Mouse (Mus musculus) heart, adult 2 months (tissue): ENCODE measurements around the gene Scn3b. TPM values are rescaled to one million over a fixed set of nuclear protein-coding genes. Genes with fewer than 3 reads are reported as not detected.

Source experiments
- DNase-seq, 2 experiments: peaks; one replicate each; pipeline ENCODE4 v3.0.0; 2021
- H3K27ac ChIP-seq: fragments of 200-600 bp; 2 replicates; pipeline ENCODE4 v1.8.1; 2022
- H3K27me3 ChIP-seq: fragments of 200-500 bp; 2 replicates; pipeline ENCODE4 v1.6.1; 2012; ENCODE audit warnings: mild to moderate bottlenecking, low read length, inconsistent platforms, mixed read lengths; ENCODE audit not compliant: control insufficient read depth, insufficient read depth
- H3K36me3 ChIP-seq: fragments of 200-500 bp; 2 replicates; pipeline ENCODE4 v1.6.1; 2012; ENCODE audit warnings: low read length, inconsistent platforms; ENCODE audit not compliant: control insufficient read depth, insufficient read depth
- H3K4me1 ChIP-seq: fragments of 200-500 bp; 2 replicates; pipeline ENCODE4 v1.6.1; 2011; ENCODE audit warnings: low read length; ENCODE audit not compliant: control insufficient read depth, insufficient read depth
- H3K4me3 ChIP-seq: fragments of 200-600 bp; 2 replicates; pipeline ENCODE4 v1.8.1; 2022
- H3K79me2 ChIP-seq: fragments of 200-500 bp; replicated peaks from 2 replicates; pipeline ENCODE4 v1.6.1; 2012; ENCODE audit warnings: mild to moderate bottlenecking, inconsistent platforms, low read length, moderate library complexity, mixed read lengths; ENCODE audit not compliant: control insufficient read depth, insufficient read depth
- H3K9ac ChIP-seq: fragments of 200-500 bp; 2 replicates; pipeline ENCODE4 v1.6.1; 2012; ENCODE audit warnings: low read depth, mild to moderate bottlenecking, control low read depth, inconsistent platforms, low read length, mixed read lengths
- CTCF ChIP-seq: fragments of 200-600 bp; IDR thresholded peaks from 2 replicates; pipeline ENCODE4 v1.8.1; 2022; ENCODE audit warnings: antibody characterized with exemption, mild to moderate bottlenecking, moderate library complexity
- EP300 ChIP-seq: fragments of 200-500 bp; IDR thresholded peaks from 2 replicates; pipeline ENCODE4 v1.6.1; 2011; ENCODE audit warnings: low read depth, low read length, control low read depth; ENCODE audit not compliant: insufficient read depth
- POLR2A ChIP-seq: fragments of 200-500 bp; IDR thresholded peaks from 2 replicates; pipeline ENCODE4 v1.6.1; 2011; ENCODE audit warnings: mild to moderate bottlenecking, low read depth, low read length, control low read depth; ENCODE audit not compliant: insufficient read depth
- WGBS: fragments of 180-500 bp; shearing (Covaris S2); methylation state at CpG from one replicate; pipeline ENCODE4 v1.1.7; 2018; 5-methylcytosine and 5-hydroxymethylcytosine counted together
- intact Hi-C: fragments of 180-260 bp; cut with DNase I; formaldehyde crosslinking; loops from one replicate; pipeline ENCODE4 v1.15.1; 2025
- polyA plus RNA-seq: library from polyadenylated mRNA; depleted of rRNA; stranded (reverse); fragments of >200 nt; gene quantifications from 2 replicates; pipeline ENCODE4 v1.2.3, GENCODE M21; 2012
- total RNA-seq, 2 experiments: library from RNA; stranded (reverse); gene quantifications; 2 replicates each; pipeline ENCODE4 v1.2.3; 2021

The Scn3b gene
- total and polyA plus RNA-seq, 3 experiments = 0.70 to 2.0 (median 0.96) TPM

DNA sequence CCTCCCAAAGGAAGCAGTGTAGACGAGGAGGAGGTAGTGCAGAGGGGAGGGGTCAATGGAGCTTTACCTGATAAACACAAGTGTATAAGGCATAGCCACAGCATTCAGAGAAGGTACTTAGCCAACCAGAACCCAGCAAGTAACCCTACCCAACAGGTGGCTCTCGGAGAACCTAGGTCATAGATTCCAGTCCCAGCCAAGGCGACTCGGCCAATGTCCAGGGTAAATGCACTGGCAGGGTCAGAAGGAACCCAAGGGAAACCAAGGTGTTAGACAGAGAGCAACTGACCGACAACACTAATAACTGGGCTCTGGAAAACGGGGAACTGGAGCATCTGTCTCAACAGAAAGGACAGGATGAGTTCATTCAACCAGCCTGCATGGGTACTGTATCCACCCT, 55.8 kb downstream of the Scn3b start:
- Histone ChIP-seq H3K4me1 (peaks cover 25% of the 10 kb centered on the region), H3K9ac (no peak overlapping the region), H3K79me2 (no peaks in the 10 kb centered on the region), H3K27me3 (no peaks in the 10 kb centered on the region), H3K27ac (no peak overlapping the region), H3K36me3 (peaks cover 3% of the 10 kb centered on the region), H3K4me3 (no peak overlapping the region)
- TF ChIP-seq CTCF = no peak
- no peak for TF ChIP-seq POLR2A
- TF ChIP-seq EP300 = no peak
- intact Hi-C loops = no loop called here
- DNase-seq = no peak
- WGBS = 87% methylated on average over 6 of the region's 6 CpGs

DNA sequence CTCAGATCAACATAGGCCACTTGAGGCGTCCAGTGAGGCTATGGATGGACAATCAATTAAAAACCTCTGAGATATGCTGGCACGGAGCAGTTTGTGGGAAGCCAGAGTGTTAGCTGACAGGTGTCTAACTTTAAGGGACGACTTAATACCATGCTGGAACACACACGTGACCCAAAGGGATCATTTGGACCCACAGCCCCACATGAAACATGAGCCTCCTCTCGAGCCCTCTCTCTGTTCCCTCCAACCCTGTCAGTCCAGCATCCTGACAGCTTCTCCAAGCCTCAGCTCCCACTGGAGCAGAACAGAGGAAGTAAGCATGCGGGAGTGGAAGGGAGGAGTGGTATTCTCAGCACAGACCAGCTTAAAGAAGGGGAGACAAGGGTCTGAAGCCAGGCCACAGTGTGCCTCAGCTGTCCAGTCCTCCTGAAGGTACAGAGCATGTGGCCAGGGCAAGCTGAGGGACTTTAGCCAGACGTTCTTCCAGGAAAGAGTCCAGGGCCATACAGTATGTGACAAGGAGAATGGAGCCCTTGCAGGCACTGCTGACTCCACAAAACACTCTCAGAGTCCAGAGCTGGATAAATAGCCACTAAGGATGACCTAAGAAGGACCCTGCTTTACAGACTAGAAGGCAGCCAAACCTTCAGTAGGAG, 57.4 kb downstream of the Scn3b start:
- 38% methylated on average over 7 of the region's 7 CpGs for WGBS
- intact Hi-C loops = no loop called here
- no peak overlapping the region for H3K4me3 ChIP-seq

DNA sequence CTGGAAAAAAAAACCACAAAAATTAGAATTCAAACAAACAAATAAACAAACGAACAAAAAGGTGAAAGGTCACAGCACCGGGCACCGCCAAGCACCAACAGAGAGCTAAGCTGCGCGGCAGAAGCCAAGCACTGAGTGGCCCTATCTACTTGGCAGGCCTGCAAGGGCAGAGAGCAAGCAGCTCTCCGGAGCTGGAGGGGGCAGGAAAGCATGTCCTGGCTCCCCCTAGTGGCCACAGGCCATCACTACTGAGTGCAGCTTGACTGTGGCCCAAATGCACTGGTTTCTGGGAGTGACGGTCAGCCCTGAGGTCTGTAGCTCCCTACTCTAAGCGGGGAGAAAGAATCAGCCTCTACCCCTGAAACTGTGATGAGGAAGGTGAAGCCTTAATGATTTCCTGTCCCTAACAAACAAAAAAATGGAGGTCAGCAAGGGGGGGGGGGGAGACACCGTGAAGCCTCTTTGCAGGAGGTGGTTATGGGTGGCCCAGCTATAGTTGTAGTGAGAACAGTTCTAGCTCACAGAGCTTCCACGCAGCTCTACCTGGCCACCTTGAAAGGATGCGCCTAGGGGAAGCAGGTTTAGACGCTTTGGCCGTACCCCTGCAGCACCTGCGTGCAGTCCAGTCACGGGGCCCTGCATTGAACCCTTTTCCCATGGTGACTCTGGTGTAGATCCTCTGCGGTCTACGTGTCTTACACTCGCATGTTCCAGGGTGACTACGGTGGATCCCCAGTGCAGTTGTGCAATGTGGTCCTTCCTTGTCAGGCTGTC, 61.8 kb downstream of the Scn3b start:
- Histone ChIP-seq H3K4me3 (no peak overlapping the region), H3K36me3 (no peaks in the 10 kb centered on the region), H3K4me1 (peaks cover 16% of the 10 kb centered on the region), H3K27me3 (no peaks in the 10 kb centered on the region), H3K9ac (no peak overlapping the region), H3K27ac (peak overlapping the region; percentile 67), H3K79me2 (no peaks in the 10 kb centered on the region)
- DNase-seq = peak; percentile 91
- intact Hi-C loops = loop anchor here (1.0 to 5.0 kb wide), 3 partner anchors 87 to 147 kb away; no protein-coding TSS in a partner anchor
- TF ChIP-seq CTCF (peak; percentile 98), POLR2A (no peak), EP300 (peak; percentile 93)
- WGBS = 52% methylated on average over 19 of the region's 19 CpGs

More for the DNA sequence above, 57.4 kb downstream of the Scn3b start:
- TF ChIP-seq POLR2A (no peak), EP300 (no peak)
- Histone ChIP-seq H3K4me1 (peaks cover 14% of the 10 kb centered on the region), H3K9ac (no peak overlapping the region), H3K27ac (no peak overlapping the region), H3K36me3 (peaks cover 3% of the 10 kb centered on the region; the same call in 1 of the 2 replicates), H3K27me3 (no peaks in the 10 kb centered on the region), H3K79me2 (no peaks in the 10 kb centered on the region)
- no peak for DNase-seq

DNA sequence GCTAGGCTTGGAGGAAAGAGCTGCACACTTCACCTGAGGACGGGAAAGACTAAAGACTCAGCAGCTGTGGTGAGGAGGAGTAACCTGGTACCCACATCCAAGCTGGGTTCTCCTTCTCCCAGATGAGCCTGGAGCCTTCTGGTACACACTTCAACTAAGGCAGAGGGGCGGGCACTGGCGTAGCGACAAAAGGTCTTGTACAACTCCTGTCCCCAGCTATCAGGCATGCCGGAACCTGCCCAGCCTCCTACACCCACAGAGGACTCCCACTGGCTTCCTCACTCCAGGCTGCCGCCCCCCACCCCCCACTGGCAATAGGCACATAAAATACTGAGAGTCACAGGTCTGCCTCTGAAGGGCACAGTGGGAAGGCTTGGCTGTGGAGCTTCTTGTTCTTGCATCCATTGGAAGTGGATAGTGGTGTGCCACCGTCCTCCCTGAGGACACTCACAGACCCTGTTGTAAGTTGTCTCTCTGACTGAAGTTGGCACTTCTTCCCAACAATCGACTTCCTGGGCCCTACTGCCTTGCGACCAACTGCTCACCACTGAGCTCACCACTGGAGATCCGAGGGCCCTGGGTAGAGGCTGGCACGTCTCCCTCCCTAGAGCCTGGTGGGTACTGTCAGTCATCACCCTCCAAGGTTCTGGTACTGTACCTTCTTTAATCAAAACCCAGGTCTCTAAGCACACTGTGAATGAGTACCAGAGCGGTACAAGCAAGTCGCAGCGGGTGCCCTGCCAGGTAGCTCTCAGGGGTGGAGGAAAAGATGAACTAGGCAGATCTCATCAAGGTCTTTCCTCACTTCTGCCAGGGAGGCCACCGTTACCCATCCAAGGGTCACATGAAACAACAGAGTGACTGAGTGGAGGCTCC, 62.6 kb downstream of the Scn3b start:
- WGBS = 72% methylated on average over 15 of the region's 15 CpGs
- H3K27ac ChIP-seq = no peak overlapping the region
- H3K9ac ChIP-seq = no peak overlapping the region
- H3K79me2 ChIP-seq = no peaks in the 10 kb centered on the region
- no peaks in the 10 kb centered on the region for H3K27me3 ChIP-seq
- no peak for DNase-seq
- H3K4me3 ChIP-seq = no peak overlapping the region
- H3K4me1 ChIP-seq = peaks cover 9% of the 10 kb centered on the region
- TF ChIP-seq POLR2A (no peak), EP300 (no peak), CTCF (no peak)
- intact Hi-C loops = loop anchor here (2.0 to 5.0 kb wide), 3 partner anchors 15 to 146 kb away; no protein-coding TSS in a partner anchor
- H3K36me3 ChIP-seq = no peaks in the 10 kb centered on the region

DNA sequence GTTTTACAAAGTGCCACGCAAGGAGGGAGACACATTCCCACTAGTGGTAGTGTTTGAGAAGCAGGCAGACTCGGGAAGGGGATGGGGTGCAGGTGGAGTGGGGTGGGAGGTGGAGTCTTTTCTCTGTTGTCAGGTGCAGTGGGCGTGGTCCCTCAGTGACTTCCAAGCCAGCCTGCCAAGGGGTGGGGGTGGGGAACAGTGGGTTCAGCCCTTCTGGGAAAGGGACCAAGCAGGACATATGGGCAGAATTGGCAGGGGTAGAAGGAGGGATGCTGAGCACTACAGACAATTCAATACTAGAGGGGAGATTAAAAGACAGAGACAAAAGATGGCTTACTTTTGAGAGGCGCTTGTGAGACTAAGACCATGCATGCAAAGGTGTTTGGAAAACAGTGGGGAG, 63.3 kb downstream of the Scn3b start:
- Histone ChIP-seq H3K4me1 (peaks cover 9% of the 10 kb centered on the region), H3K9ac (no peak overlapping the region), H3K36me3 (no peaks in the 10 kb centered on the region), H3K79me2 (no peaks in the 10 kb centered on the region), H3K27me3 (no peaks in the 10 kb centered on the region), H3K27ac (no peak overlapping the region; the same call in 1 of the 2 replicates), H3K4me3 (no peak overlapping the region)
- DNase-seq = no peak
- WGBS = 82% methylated on average over 4 of the region's 4 CpGs
- TF ChIP-seq POLR2A (no peak), CTCF (no peak), EP300 (no peak)
- intact Hi-C loops = loop anchor here (2.0 to 5.0 kb wide), 3 partner anchors 16 to 145 kb away; no protein-coding TSS in a partner anchor
